Mouse (Mus musculus): ENCODE measurements around the gene Galnt17. TPM values are rescaled to one million over a fixed set of nuclear protein-coding genes. Genes with fewer than 3 reads are reported as not detected.

Galnt17 gene
- total and polyA plus RNA-seq, 2 experiments, result 0.01 to 0.09 TPM

GRCm38 (mm10) chr5:131293726-131294449 lies 14.4 kb downstream of the Galnt17 start:
- WGBS, result 88% methylated on average over 16 of the region's 16 CpGs
- Histone ChIP-seq H3K9ac (ENCODE audit: low read depth, low read length) (no peak overlapping the region), H3K27ac (replicated peaks; ENCODE audit: insufficient read depth, low read depth, low read length) (no peak overlapping the region), H3K36me3 (ENCODE audit: control insufficient read depth, insufficient read depth, low read length) (no peaks in the 10 kb centered on the region), H3K4me1 (ENCODE audit: control insufficient read depth, insufficient read depth, low read length) (no peaks in the 10 kb centered on the region), H3K27me3 (ENCODE audit: control insufficient read depth, insufficient read depth, low read length) (no peaks in the 10 kb centered on the region), H3K4me3 (ENCODE audit: insufficient read depth, low read depth, low read length) (no peak overlapping the region), H3K79me2 (ENCODE audit: control insufficient read depth, insufficient read depth, low read length) (no peaks in the 10 kb centered on the region)
- TF ChIP-seq CTCF (IDR thresholded peaks at IDR 0.05; ENCODE audit: low read depth, low read length), result no peak
- no peak for TF ChIP-seq POLR2A (IDR thresholded peaks at IDR 0.05; ENCODE audit: extremely low read depth, insufficient read depth, low read length)
- no peak for DNase-seq (ENCODE audit: extremely low read depth, low read depth, low spot score)

DNA sequence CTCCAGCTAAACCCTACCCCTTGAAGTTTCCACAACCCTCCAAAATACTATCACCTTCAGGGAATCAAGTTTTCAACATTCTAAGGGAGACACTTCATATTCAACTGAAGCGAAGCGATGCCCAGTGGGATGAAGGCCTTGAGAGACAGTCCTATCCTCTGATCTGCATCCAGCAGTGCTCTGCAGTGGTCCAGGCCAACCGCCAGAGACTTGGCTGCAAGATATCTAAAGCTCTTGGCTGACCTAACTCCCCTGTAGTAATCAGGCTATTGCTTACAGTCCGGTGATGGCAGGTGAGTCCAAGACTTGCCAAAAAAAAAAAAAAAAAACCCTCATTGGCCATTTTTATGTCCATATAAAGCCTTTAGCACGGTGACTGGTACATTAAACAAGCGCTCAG lies 21.2 kb downstream of the Galnt17 start:
- Histone ChIP-seq H3K79me2 (ENCODE audit: control insufficient read depth, insufficient read depth, low read length) (no peaks in the 10 kb centered on the region), H3K36me3 (ENCODE audit: control insufficient read depth, insufficient read depth, low read length) (no peaks in the 10 kb centered on the region), H3K9ac (ENCODE audit: low read depth, low read length) (no peak overlapping the region), H3K27me3 (ENCODE audit: control insufficient read depth, insufficient read depth, low read length) (no peaks in the 10 kb centered on the region), H3K4me3 (ENCODE audit: insufficient read depth, low read depth, low read length) (no peak overlapping the region), H3K4me1 (ENCODE audit: control insufficient read depth, insufficient read depth, low read length) (no peaks in the 10 kb centered on the region), H3K27ac (replicated peaks; ENCODE audit: insufficient read depth, low read depth, low read length) (no peak overlapping the region)
- TF ChIP-seq CTCF (IDR thresholded peaks at IDR 0.05; ENCODE audit: low read depth, low read length) (no peak), POLR2A (IDR thresholded peaks at IDR 0.05; ENCODE audit: extremely low read depth, insufficient read depth, low read length) (no peak)
- no peak for DNase-seq (ENCODE audit: extremely low read depth, low read depth, low spot score)
- 91% methylated on average over 6 of the region's 6 CpGs for WGBS

GRCm38 (mm10) chr5:131286680-131287079 lies 21.6 kb downstream of the Galnt17 start:
- Histone ChIP-seq H3K4me1 (ENCODE audit: control insufficient read depth, insufficient read depth, low read length) (no peaks in the 10 kb centered on the region), H3K27ac (replicated peaks; ENCODE audit: insufficient read depth, low read depth, low read length) (no peak overlapping the region), H3K4me3 (ENCODE audit: insufficient read depth, low read depth, low read length) (no peak overlapping the region), H3K79me2 (ENCODE audit: control insufficient read depth, insufficient read depth, low read length) (no peaks in the 10 kb centered on the region), H3K9ac (ENCODE audit: low read depth, low read length) (no peak overlapping the region), H3K27me3 (ENCODE audit: control insufficient read depth, insufficient read depth, low read length) (no peaks in the 10 kb centered on the region), H3K36me3 (ENCODE audit: control insufficient read depth, insufficient read depth, low read length) (no peaks in the 10 kb centered on the region)
- no peak for TF ChIP-seq POLR2A (IDR thresholded peaks at IDR 0.05; ENCODE audit: extremely low read depth, insufficient read depth, low read length)
- no peak for TF ChIP-seq CTCF (IDR thresholded peaks at IDR 0.05; ENCODE audit: low read depth, low read length)
- no peak for DNase-seq (ENCODE audit: extremely low read depth, low read depth, low spot score)
- 88% methylated on average over 2 of the region's 2 CpGs for WGBS

- H3K79me2 ChIP-seq (ENCODE audit: control insufficient read depth, insufficient read depth, low read length), result no peaks in the 10 kb centered on the region
- H3K27me3 ChIP-seq (ENCODE audit: control insufficient read depth, insufficient read depth, low read length), result no peaks in the 10 kb centered on the region
- H3K36me3 ChIP-seq (ENCODE audit: control insufficient read depth, insufficient read depth, low read length), result no peaks in the 10 kb centered on the region
- no peak overlapping the region for H3K4me3 ChIP-seq (ENCODE audit: insufficient read depth, low read depth, low read length)
- no peaks in the 10 kb centered on the region for H3K4me1 ChIP-seq (ENCODE audit: control insufficient read depth, insufficient read depth, low read length)
- no peak for DNase-seq (ENCODE audit: extremely low read depth, low read depth, low spot score)
- WGBS, result 51% methylated on average over 2 of the region's 2 CpGs
- TF ChIP-seq CTCF (IDR thresholded peaks at IDR 0.05; ENCODE audit: low read depth, low read length), result no peak
- TF ChIP-seq POLR2A (IDR thresholded peaks at IDR 0.05; ENCODE audit: extremely low read depth, insufficient read depth, low read length), result no peak
- H3K9ac ChIP-seq (ENCODE audit: low read depth, low read length), result no peak overlapping the region
- no peak overlapping the region for H3K27ac ChIP-seq (replicated peaks; ENCODE audit: insufficient read depth, low read depth, low read length)
Measured at GRCm38 (mm10) chr5:131280349-131280748, 27.9 kb downstream of the Galnt17 start.

DNA sequence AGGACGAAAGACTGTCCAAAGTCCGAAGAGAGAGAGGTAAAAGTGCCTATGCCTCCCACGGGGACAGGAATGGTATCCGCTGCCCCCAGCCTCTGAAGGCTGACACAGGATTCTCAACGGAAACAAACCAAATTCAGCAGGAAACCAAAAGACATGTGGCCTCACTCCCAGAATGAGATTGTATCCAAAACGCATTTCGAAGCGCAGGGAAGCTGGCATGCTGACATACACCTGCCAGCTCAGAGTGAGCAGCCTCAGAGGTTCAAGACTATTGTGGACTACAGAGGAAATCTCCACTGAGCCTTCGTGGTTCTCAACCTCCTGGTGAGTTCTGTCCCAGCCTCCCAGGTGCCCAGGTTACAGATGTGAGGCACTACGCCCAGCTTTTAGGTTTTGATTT lies 29.0 kb downstream of the Galnt17 start:
- 68% methylated on average over 10 of the region's 10 CpGs for WGBS
- DNase-seq (ENCODE audit: extremely low read depth, low read depth, low spot score), result no peak
- H3K36me3 ChIP-seq (ENCODE audit: control insufficient read depth, insufficient read depth, low read length), result no peaks in the 10 kb centered on the region
- H3K4me1 ChIP-seq (ENCODE audit: control insufficient read depth, insufficient read depth, low read length), result no peaks in the 10 kb centered on the region
- no peak overlapping the region for H3K9ac ChIP-seq (ENCODE audit: low read depth, low read length)
- H3K27me3 ChIP-seq (ENCODE audit: control insufficient read depth, insufficient read depth, low read length), result no peaks in the 10 kb centered on the region
- no peak for TF ChIP-seq CTCF (IDR thresholded peaks at IDR 0.05; ENCODE audit: low read depth, low read length)
- no peak for TF ChIP-seq POLR2A (IDR thresholded peaks at IDR 0.05; ENCODE audit: extremely low read depth, insufficient read depth, low read length)
- H3K79me2 ChIP-seq (ENCODE audit: control insufficient read depth, insufficient read depth, low read length), result no peaks in the 10 kb centered on the region
- no peak overlapping the region for H3K4me3 ChIP-seq (ENCODE audit: insufficient read depth, low read depth, low read length)
- H3K27ac ChIP-seq (replicated peaks; ENCODE audit: insufficient read depth, low read depth, low read length), result no peak overlapping the region

DNA sequence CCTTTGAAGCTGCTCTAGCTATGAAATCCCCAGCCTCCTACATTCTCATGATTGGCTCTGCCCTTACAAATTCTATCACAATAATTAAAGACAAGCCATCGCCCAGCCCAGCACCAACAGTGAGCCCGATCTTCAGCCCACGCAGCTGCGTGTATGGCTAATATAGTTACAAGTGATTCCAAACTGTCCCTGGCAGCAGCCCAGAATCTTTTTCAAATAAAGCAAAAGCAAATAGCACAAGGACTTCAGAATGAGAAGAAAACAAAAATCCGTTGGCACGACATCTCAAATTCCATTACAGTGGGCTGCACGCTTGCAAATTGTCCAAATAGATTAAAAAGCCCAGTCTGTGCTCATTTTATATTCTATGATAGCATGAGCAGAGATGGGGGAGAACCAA lies 31.1 kb downstream of the Galnt17 start:
- Histone ChIP-seq H3K4me1 (ENCODE audit: control insufficient read depth, insufficient read depth, low read length) (no peaks in the 10 kb centered on the region), H3K27ac (replicated peaks; ENCODE audit: insufficient read depth, low read depth, low read length) (no peak overlapping the region), H3K27me3 (ENCODE audit: control insufficient read depth, insufficient read depth, low read length) (no peaks in the 10 kb centered on the region), H3K79me2 (ENCODE audit: control insufficient read depth, insufficient read depth, low read length) (no peaks in the 10 kb centered on the region), H3K36me3 (ENCODE audit: control insufficient read depth, insufficient read depth, low read length) (no peaks in the 10 kb centered on the region), H3K9ac (ENCODE audit: low read depth, low read length) (no peak overlapping the region), H3K4me3 (ENCODE audit: insufficient read depth, low read depth, low read length) (no peak overlapping the region)
- peak; percentile 2 for DNase-seq (ENCODE audit: extremely low read depth, low read depth, low spot score)
- WGBS, result 80% methylated on average over 7 of the region's 7 CpGs
- TF ChIP-seq CTCF (IDR thresholded peaks at IDR 0.05; ENCODE audit: low read depth, low read length) (no peak), POLR2A (IDR thresholded peaks at IDR 0.05; ENCODE audit: extremely low read depth, insufficient read depth, low read length) (no peak)

All from liver, adult 2 months (tissue).